Mouse (Mus musculus) macrophage (primary cell): ENCODE measurements around the gene Fbxl20. TPM values are rescaled to one million over a fixed set of nuclear protein-coding genes. Genes with fewer than 3 reads are reported as not detected.
A peak's percentile ranks its signal among the peaks of the same experiment; 100 is the strongest.

ENCODE experiments used
- H3K27ac ChIP-seq: fragments of 350-480 bp; formaldehyde crosslinking; 2 replicates; pipeline ENCODE4 v1.9.0; 2021
- H3K36me3 ChIP-seq: fragments of 350-480 bp; formaldehyde crosslinking; 2 replicates; pipeline ENCODE4 v1.9.0; 2021; ENCODE audit errors: inconsistent target
- H3K4me3 ChIP-seq: fragments of 350-480 bp; formaldehyde crosslinking; 2 replicates; pipeline ENCODE4 v1.9.0; 2021; ENCODE audit errors: inconsistent target
- H3K79me2 ChIP-seq: fragments of 350-480 bp; formaldehyde crosslinking; 2 replicates; pipeline ENCODE4 v1.9.0; 2021; ENCODE audit errors: inconsistent target
- WGBS: methylation state at CpG from one replicate; pipeline ENCODE4 v1.1.7; 2026; ENCODE audit warnings: inconsistent platforms; ENCODE audit not compliant: missing documents; 5-methylcytosine and 5-hydroxymethylcytosine counted together
- polyA plus RNA-seq: library from polyadenylated mRNA; stranded (reverse); fragments of 250-400 nt; gene quantifications from 3 replicates; pipeline ENCODE4 v1.2.4, GENCODE M21; 2018; ENCODE audit warnings: inconsistent platforms

Gene Fbxl20
- polyA plus RNA-seq, 1 experiment from 2014 or later, result 13.4 TPM

DNA sequence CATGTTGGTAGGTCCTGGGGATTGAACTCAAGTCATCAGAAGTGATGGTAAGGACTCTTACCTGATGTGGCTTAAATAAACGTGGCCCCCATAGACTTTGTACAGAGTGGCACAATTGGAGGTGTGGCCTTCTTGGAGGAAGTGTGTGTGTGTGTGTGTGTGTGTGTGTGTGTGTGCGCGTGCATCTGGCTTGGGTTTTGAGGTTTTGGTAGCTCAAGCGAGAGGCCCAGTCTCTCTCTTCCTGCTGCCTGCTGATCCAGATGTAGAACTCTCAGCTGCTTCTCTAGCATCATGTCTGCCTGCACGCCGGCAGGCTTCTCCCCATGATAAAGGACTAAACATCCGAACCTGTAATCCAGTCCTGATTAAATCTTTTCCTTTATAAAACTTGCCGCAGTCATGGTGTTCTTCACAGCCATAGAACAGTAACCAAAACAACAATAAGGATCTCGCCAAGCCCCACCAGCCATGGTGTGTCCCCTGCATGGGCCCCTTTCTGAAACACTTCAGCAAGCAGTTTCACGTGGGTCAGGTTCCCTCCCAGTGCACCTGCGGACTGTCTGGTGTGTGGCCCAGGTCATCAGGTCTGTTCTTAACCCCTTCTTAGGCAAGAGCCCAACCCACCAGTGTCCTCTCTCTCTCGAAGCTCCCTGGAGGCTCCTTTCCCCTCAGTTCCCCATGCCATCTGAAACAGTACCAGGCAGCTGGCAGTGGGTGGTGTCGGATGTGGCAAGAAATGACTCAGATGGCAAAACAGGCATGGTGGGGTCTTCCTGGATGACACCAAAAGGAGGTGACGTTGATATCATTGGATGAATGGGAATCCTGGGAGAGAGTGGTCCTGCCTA is 100.3 kb downstream of the Fbxl20 start:
- H3K36me3 ChIP-seq, result no peaks in the 10 kb centered on the region
- 27% methylated on average over 14 of the region's 14 CpGs for WGBS
- 0 out of 2 replicates have a peak overlapping the region, but pooled peaks have one; percentile 8 for H3K27ac ChIP-seq

DNA sequence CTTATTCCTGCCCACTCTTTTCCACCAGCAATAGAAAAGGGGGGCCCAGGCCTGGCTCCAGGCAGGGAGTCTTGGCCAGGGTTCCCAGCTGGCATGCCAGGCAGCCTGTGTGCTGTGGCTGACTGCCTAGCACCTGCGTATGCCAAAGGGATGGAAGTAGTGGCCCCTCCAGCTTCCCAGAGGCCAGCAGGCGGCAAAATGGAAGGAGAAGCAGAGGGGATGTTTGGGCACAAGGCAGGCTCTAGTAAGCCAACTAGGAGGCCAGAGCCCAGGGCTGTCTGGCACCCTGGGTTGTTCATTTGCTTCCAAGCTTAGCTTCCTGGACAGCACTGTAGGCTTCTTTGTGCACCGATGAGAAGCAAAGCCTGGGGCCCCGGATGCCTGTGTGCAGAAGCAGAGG is 102.5 kb downstream of the Fbxl20 start:
- Histone ChIP-seq H3K36me3 (no peaks in the 10 kb centered on the region), H3K79me2 (no peaks in the 10 kb centered on the region), H3K4me3 (no peak overlapping the region), H3K27ac (no peak overlapping the region)
- whole genome bisulfite sequencing, result 73% methylated on average over 4 of the region's 4 CpGs

More for the DNA sequence above, 100.3 kb downstream of the Fbxl20 start:
- Histone ChIP-seq H3K79me2 (no peaks in the 10 kb centered on the region), H3K4me3 (no peak overlapping the region)

DNA sequence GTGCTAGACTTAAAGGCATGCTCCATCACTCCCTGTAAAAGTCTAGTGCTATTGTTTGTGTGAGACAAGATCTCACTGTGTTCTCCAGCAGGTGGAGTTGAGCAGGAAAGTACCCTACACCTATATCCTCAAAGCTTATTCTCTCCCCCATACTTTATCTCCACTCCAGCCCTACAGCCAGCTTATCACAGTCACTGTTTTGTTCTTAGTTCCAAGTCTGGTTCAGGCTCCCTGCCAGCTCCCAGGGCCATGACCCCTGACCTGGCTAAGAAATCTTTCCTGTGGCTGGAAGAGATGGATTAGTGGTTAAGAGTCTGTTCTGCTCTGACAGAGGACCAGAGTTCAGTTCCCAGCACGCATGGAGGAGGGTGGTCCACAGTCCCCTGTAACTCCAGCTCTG is 103.7 kb downstream of the Fbxl20 start:
- 93% methylated on average over 1 of the region's 1 CpGs for WGBS
- Histone ChIP-seq H3K4me3 (no peak overlapping the region), H3K27ac (no peak overlapping the region), H3K79me2 (no peaks in the 10 kb centered on the region), H3K36me3 (no peaks in the 10 kb centered on the region)

DNA sequence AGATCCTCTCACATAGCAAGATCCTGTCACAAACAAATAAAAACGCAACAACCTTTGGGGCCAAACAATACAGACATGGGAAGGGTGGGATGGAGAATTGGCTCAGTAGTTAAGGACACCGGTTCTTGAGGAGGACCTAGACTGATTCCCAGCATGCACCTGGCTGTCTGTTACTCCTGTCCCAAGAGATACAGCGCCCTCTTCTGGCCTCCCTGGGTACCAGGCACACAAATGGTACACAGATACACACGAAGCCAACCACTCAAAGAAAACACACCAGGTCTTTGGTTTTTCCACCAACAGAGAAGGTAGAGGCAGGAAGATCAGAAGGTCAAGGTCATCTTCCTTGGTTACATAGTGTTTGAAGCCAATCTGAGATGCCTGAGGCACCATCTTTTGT is 104.6 kb downstream of the Fbxl20 start:
- no peaks in the 10 kb centered on the region for H3K79me2 ChIP-seq
- H3K27ac ChIP-seq, result no peak overlapping the region
- H3K4me3 ChIP-seq, result no peak overlapping the region
- H3K36me3 ChIP-seq, result no peaks in the 10 kb centered on the region
- WGBS, result 75% methylated on average over 4 of the region's 4 CpGs

DNA sequence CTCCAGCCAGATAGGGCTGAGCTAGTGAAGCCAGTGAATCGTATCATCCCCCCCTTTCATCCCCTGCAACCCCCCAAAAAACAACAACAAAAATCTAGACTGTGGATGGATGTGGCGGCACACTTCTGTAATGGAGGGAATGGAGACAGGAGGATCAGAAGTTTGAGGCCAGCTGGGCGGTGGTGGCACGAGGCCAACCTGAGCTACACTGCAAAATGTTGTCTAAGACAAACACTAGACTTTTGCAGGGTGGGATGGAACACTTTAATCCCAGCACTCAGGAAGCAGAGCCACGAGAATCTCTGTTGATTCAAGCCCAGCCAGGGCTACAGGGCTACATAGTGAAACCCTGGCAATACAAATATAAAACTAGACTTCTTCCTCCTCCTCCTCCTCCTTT is 106.1 kb downstream of the Fbxl20 start:
- H3K79me2 ChIP-seq, result no peaks in the 10 kb centered on the region
- H3K4me3 ChIP-seq, result no peak overlapping the region
- H3K36me3 ChIP-seq, result no peaks in the 10 kb centered on the region
- H3K27ac ChIP-seq, result no peak overlapping the region
- 75% methylated on average over 5 of the region's 5 CpGs for WGBS

DNA sequence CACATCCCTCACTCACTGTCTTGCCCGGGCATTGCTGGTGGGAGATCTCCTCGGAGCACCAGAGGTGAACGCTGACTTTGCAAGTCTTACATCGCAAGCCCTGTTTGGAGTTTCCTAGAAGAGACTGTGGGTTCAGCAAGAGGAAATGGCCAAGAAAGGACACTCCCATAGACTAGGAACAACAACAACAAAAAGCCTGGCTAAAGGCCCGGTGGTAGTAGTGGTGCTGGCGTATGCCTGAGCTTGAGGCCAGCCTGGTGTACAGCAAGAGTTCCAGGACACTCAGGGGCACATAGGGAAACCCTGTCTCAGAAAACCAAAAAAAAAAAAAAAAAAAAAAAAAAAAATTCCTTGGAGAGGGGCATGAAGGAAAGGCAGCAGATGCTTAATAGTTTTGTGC is 107.5 kb downstream of the Fbxl20 start:
- H3K79me2 ChIP-seq, result no peaks in the 10 kb centered on the region
- H3K27ac ChIP-seq, result no peak overlapping the region
- no peak overlapping the region for H3K4me3 ChIP-seq
- 69% methylated on average over 6 of the region's 6 CpGs for WGBS
- no peaks in the 10 kb centered on the region for H3K36me3 ChIP-seq

DNA sequence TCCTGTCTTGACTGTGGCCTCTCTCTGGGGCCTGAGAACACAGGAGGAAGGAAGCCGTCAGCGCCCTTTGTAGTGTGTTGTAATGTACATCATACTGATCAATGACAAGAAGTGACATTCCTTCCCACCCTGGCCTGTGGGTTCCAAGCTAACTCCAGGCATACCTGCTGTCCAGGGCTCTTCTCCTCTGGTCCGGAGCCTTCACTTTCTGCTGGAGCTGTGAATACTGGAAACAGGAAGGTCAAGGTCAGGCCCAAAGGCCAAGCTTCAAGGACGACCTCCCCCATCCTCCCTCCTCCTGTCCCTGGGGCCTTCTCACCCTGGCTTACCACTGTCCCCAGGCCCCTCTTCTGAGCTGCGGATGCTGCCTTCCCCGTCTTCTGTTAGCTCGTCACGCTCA is 109.2 kb downstream of the Fbxl20 start:
- Histone ChIP-seq H3K36me3 (no peaks in the 10 kb centered on the region), H3K4me3 (no peak overlapping the region), H3K79me2 (no peaks in the 10 kb centered on the region), H3K27ac (no peak overlapping the region)
- WGBS, result 84% methylated on average over 8 of the region's 8 CpGs

DNA sequence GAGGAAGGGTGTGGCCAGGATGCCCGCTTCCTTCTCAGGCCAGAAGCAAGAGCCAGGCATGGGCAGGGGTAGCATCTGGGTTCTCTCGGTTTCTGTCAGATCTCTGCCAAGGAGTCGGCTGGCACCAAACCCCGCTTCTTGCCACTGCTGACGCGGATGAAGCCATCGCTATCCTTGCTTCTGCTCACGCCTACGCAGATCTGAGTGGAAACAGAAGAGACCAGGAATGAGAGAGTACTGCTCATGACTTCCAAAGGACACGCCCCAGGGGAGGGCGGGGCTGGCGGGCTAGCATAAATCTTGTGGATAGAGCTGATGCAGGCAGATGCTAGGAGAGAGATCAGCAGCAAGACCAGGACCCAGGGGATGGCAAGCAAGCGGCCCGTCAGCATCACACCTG is 112.3 kb downstream of the Fbxl20 start:
- 87% methylated on average over 14 of the region's 14 CpGs for WGBS
- Histone ChIP-seq H3K36me3 (no peaks in the 10 kb centered on the region), H3K79me2 (no peaks in the 10 kb centered on the region), H3K4me3 (no peak overlapping the region), H3K27ac (no peak overlapping the region)

DNA sequence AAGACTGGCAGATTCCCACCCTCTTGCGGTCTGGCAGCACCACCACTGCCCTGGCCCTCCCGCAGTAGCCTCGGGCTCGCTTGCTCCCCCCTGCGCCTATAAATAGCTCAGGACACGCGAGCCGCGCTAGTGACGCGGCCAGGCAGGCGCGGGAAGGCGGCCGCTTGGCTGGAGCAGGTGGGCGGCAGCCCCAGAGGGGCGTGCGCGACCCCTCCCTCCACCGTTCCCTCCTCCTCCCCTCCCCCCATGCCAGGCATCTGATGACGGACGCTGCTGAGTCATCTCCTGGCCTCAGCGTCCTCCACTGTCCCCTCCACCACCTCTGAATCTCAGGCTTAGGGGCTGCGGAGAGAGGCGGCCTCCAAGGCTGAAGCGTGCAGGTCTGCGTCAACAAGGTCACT is 114.2 kb downstream of the Fbxl20 start:
- H3K36me3 ChIP-seq, result peaks cover 3% of the 10 kb centered on the region; the same call in 1 of the 2 replicates
- no peaks in the 10 kb centered on the region for H3K79me2 ChIP-seq
- H3K27ac ChIP-seq, result no peak overlapping the region
- no peak overlapping the region for H3K4me3 ChIP-seq
- 3% methylated on average over 24 of the region's 27 CpGs for WGBS

DNA sequence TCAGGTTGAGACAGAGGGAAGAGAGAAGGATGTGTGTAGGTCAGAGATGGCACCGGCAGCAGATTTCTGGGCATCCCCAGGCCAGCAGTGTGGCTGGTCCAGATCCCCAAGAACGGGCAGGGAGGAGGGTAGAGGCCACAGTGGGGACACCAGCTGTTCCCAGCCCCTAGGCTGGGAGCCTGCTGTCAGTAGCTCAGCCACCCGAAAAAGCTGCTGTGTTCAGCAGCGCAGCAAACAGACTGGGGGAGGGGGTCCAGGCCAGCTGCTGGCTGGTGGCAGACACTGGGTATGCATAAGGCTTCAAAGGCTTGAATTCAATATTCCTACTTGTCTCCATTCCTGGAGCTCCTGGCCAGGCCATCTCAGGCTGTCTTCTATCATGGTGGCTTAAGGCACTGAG is 115.4 kb downstream of the Fbxl20 start:
- no peak overlapping the region for H3K4me3 ChIP-seq
- no peak overlapping the region for H3K27ac ChIP-seq
- H3K36me3 ChIP-seq, result peaks cover 9% of the 10 kb centered on the region; the same call in 1 of the 2 replicates
- WGBS, result 87% methylated on average over 4 of the region's 4 CpGs
- H3K79me2 ChIP-seq, result no peaks in the 10 kb centered on the region

DNA sequence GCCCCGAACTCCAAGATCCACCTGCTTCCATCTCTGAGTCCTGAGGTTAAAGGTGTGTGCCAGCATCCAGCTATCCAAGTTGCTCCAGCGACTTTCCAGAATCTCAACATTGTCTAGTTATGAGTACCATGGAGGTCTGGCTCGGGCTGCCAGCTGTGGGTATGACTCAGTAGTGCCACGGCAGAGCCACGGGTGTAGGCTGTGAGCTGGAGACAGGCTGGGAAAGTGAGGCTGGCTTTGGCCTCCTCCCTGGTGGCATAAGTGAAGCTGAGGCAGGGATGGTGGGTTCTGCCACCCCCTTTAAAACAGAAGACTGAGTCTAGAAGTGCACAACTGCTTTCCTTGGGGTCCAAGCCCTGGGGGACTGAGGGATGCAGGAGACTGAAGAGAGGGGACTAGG is 116.1 kb downstream of the Fbxl20 start:
- Histone ChIP-seq H3K27ac (no peak overlapping the region), H3K79me2 (peaks cover under 1% of the 10 kb centered on the region), H3K36me3 (peaks cover 17% of the 10 kb centered on the region), H3K4me3 (no peak overlapping the region)
- 81% methylated on average over 5 of the region's 5 CpGs for WGBS

Other genes with a start within 250 kb of the Fbxl20 start
- 13.4 to 21.7 TPM (median 14.8 TPM) in 3 replicates for gene Plxdc1, start 164.0 kb downstream of the Fbxl20 start, polyA plus RNA-seq
- 5.0 to 99.1 TPM (median 38.4 TPM) in 3 replicates for gene Arl5c, start 154.2 kb downstream of the Fbxl20 start, polyA plus RNA-seq
- 0.52 to 3.0 TPM (median 1.7 TPM) in 3 replicates for gene Cacnb1, start 127.4 kb downstream of the Fbxl20 start, polyA plus RNA-seq
- gene Rpl19, start 123.7 kb downstream of the Fbxl20 start, polyA plus RNA-seq, result 1,810 to 2,012 TPM (median 1,833 TPM) in 3 replicates
- gene Stac2, start 96.9 kb downstream of the Fbxl20 start, polyA plus RNA-seq, result 3.4 to 15.5 TPM (median 9.6 TPM) in 3 replicates
- 19.0 to 20.5 TPM (median 19.3 TPM) in 3 replicates for gene Med1, start 42.9 kb upstream of the Fbxl20 start, polyA plus RNA-seq
- 15.1 to 22.0 TPM (median 19.2 TPM) in 3 replicates for gene Cdk12, start 52.7 kb upstream of the Fbxl20 start, polyA plus RNA-seq
- not detected in 3 replicates for gene Neurod2, start 179.2 kb upstream of the Fbxl20 start, polyA plus RNA-seq
- not detected in 3 replicates for gene Ppp1r1b, start 198.0 kb upstream of the Fbxl20 start, polyA plus RNA-seq
- 39.6 to 84.6 TPM (median 53.0 TPM) in 3 replicates for gene Stard3, start 208.0 kb upstream of the Fbxl20 start, polyA plus RNA-seq
- gene Tcap, start 233.4 kb upstream of the Fbxl20 start, polyA plus RNA-seq, result 0.16 TPM in 1 of 3 replicates, not detected in the others
- gene Pnmt, start 236.0 kb upstream of the Fbxl20 start, polyA plus RNA-seq, result not detected in 3 replicates